Mouse (Mus musculus) retina, embryonic 14.5 days (tissue): ENCODE data around the gene Aatk.

ENCODE experiments used
- DNase-seq: peaks from one replicate; pipeline ENCODE4 v3.0.0-alpha.2; 2015; ENCODE audit warnings: low spot score

The Aatk gene

GRCm38 (mm10) chr11:120022841-120023240 lies 24.1 kb downstream of the Aatk start:
- peak; percentile 69 for DNase-seq

DNA sequence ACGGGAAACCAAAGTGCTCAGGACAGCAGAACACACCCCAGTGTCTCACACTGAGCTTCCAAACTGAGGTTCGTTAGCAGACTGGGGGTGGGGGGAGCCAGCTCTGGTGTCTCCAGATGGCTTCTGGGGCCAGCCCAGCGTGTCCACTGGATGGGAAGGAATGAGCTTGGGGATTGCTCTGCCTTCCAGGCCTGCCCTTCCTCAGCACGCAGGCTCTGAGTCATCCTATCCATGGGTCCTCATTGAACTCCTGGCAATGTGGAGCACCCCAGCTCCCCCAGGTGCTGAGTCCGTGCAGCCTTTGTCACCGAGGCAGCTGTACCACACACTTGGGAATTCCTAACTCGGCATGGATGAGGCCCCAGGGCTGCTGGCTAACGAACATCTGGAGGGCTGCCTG lies 24.8 kb downstream of the Aatk start:
- peak; percentile 32 for DNase-seq

DNA sequence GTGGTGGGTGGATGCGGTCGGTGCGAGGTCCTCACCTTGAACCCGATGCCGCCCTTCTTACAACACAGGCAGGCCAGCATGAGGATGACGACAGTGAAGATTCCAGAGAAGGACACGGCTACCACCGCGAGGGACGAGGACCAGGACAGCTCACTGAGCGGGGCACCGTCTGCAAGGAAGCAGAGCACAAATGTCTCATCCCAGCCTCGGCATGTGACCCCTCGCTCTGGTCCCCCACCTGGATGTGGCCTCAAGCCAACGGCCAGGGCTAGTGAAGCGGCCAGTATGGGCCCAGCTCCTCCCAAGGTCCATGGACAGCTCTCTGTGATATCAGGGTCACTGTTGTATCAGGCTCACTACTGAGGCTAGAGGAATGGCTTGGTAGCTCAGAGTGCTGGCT lies 25.6 kb downstream of the Aatk start:
- DNase-seq, result no peak

- peak; percentile 47 for DNase-seq
These were observed 27.2 kb downstream of the Aatk start for GRCm38 (mm10) chr11:120019542-120020440.

DNA sequence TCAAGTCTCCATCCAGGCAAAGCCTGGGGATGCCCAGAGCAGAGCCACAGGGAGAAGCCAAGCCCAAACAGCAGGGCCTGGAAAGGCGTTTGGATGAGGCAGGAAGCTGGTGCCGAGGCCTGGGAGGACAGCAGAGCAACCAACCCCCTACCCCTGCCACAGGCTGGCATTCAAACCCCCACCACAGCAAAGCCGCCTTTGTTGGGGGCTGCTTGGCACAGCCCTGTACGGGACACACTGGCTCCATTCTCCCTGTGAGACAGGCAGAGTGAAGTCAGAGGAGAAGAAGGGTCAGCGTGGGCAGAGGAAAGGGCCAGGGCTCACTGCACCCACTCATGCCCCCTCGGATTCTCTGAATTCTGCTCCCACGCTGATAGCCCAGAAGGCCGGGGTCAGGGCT lies 30.0 kb downstream of the Aatk start:
- no peak for DNase-seq

- no peak for DNase-seq
These were observed 32.2 kb downstream of the Aatk start for GRCm38 (mm10) chr11:120014758-120015157.

DNA sequence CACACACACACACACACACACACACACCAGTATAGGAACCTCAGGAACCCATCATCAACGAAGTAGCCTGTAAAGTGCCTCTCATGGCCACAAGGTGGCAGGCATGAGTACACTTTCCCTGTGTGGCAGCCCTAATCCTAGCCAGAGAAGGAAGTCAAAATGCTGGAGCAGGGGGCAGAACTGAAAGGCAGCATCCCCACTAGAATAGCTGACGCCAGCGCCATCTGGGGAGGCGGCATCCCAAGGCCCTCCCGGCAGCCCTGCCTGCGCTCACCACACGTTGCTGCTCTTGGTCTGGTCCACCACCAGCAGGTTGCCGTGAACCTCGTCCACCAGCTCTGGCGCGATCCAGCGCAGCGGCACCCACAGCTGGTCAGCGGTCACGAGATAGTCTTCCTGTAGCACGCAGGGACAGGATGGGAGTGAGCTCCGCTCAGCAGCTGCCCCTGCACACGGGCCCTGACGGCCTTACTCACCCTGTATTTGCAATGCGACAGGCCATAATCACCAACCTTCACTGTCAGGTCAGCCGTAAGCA lies 33.7 kb downstream of the Aatk start:
- DNase-seq, result peak; percentile 96

- no peak for DNase-seq
These were observed 34.3 kb downstream of the Aatk start for GRCm38 (mm10) chr11:120012702-120013101.

GRCm38 (mm10) chr11:120011761-120012560 lies 35.0 kb downstream of the Aatk start:
- no peak for DNase-seq

DNA sequence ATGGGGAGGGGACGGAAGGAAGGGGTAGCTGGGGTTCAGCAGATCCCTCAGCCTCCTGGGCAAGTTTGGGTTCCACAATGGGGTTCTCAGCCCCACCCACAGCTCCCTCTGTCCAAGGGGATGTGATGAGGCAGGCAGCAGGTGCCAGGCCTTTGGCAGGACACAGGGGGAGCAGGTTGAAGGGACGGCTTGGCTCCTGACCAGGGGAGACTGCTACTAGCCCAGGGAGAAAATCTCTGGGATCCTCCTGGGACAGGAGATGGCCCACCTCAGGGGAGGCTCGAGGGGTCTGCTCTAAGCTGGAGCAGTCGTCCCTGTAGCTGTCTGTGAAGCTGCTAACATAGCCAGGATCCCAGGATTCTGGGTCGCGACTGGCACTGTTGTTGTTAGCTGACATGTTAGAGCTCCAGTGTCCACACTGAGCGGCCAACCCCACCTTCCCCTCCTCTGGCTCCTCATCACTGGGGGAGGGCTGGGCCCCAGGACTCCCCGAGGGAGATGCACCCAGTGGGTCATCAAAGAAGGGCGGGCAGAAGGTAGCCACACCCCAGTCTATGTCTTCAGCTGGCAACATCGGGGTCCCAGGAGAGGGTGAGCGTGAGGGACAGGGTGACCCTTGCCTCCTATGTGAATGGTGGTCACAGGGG lies 35.7 kb downstream of the Aatk start:
- no peak for DNase-seq

DNA sequence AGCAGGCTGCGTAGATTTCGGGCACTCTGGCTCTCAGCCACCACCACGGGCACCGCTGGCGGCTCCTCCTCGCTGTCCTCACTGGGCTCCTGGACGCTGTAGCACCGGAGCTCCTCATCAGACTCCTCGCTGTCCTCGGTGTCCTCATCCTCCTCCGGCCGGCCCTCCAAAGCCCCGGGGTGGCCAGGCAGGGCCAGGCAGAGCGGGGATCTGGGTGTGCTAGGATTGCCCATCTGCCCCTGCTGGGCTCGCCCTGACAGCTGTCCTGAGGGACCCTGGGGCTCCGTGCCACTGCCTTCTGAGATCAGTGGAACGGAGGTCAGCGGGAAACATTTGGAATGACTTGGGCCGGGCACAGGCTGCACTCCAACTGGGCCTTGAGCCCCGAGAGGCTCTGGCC lies 37.0 kb downstream of the Aatk start:
- no peak for DNase-seq

DNA sequence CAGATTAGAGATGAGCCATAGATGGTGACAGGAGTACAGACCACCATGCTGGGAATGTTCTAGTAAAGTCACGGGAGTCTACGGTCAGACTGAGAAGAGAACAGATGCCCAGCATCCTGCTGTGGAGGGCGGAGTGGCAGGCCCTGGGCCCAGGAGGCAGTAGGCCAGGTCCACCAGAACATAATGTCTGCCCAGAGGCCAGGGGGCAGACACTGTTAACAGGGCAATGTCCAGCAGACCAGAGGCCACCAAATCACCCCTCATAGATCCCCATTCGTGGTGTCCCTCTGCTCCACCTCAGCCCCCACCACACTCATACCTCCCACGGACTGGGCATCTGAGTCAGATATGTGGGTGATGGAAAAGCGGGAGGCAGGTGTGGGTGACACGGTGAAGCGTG lies 38.0 kb downstream of the Aatk start:
- no peak for DNase-seq

DNA sequence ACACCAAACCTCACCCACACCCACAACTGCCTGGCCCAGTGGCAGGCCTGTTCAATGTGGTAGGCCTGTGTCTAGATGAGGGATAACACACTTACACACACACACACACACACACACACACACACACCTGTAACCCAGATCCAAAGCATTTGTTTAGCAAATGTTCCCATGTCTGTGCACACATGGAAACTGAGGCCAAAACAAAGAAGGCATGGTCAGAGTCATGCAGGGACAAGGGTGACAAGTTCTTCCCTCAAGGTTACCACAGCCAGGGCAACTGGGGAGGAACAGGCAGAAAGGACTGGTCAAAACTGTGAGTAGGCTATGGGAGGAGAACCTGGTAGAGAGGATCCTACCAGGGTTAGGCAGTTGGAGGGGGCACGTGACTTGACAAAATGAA lies 38.5 kb downstream of the Aatk start:
- no peak for DNase-seq

GRCm38 (mm10) chr11:120007496-120008080 lies 39.4 kb downstream of the Aatk start:
- no peak for DNase-seq

DNA sequence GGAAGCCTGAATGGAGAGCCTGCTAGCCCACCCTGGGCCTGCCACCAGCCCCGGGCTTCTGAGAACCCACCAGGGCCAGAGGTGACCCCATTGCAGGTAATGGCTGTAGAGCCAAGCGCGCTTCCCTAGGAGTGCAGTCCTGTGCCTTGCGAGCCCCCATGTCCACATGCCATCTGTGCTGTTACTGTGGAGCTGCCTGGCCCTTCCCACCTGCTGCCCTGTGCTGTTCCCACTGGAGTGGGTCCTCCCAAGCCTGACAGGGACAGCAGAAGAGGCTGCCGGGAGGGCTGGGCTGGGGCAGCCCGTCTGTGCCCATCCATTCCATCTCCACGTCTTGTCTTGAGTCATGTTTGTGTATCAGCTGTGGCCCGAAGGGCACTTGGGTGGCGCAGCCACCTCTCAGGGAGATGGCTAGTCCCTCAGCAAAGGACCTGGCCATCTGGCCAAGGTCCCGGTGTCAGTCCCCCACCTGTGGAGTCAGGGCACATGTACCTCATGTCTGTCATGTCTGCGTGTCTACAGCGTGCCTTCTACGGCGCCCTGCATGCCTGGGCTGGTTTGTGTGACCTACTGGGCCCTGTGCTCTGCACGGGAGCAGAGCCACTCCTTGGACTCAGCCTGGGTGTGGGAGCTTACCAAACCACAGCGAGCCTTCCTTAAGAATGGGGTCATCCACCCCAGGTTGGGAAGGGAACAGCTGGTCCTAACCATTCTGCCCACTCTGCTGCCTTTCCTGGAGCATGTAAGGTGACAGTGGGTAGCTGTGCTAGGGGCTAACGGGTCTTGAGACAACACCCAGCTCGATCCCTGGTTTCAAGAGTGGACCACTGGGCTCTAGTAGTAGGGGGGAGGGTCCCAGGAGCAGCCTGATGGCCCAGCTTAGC lies 41.3 kb downstream of the Aatk start:
- no peak for DNase-seq

DNA sequence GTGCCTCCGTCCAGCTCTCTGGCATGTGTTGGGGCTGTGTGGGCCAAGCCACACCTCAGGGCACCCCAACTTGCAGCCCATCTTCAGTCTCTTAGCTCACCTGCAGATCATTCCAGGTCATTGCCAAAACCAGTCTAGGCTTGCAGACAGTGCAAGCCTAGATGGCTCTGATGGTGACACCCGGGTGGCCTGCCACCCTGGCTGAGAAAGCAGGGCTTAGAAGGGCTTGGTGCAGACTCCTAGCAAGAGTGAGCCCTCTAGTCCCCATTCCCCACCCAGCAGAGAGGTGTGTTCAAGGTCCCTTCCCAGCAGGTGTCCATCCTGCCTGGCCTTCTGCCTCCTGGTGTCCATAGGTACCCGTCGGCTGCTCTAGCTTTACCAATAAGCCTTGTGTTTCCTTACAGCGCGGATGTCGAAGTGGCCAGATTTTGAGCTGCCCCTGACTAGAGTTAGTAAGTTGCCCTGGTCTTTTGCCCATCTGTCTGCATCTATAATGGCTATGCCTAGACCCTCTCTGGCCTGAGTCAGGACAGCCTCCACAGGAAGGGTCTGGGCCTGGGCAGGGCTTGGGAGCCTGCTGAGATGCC lies 44.2 kb downstream of the Aatk start:
- DNase-seq, result no peak

DNA sequence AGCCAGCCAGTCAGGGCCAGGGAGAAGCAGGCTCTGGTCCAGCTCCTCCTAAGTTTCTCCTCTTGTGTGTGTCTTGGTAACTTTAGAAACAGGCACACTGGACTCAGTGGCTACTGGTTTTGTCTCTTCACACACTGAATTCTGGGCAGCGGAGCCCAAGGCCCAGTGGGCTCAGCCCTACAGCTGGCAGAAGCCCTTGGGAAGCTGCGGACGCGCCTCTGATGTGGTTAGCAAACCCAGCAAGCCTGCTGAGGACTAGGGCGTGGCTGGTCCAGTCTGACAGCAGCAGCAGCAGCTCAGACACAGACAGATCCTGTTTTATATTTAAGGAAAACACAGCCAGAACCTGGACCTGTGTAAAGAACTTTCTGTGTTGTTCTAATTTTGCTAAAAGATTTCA lies 44.9 kb downstream of the Aatk start:
- DNase-seq, result no peak

GRCm38 (mm10) chr11:119997351-119997750 lies 49.6 kb downstream of the Aatk start:
- no peak for DNase-seq

GRCm38 (mm10) chr11:119991338-119991678 lies 55.7 kb downstream of the Aatk start:
- DNase-seq, result peak; percentile 96

GRCm38 (mm10) chr11:119990658-119991337 lies 56.2 kb downstream of the Aatk start:
- no peak for DNase-seq
